In genomic region chr9:9101055-9101454, GRCm38 (mm10) we compare ENCODE assay signal across 29 mouse cellular contexts.
DNase-seq lines count a peak whose midpoint lies in the region; ATAC-seq and TF ChIP-seq lines count a peak whose summit lies in the region.
"Had no signal": no experiment of that assay in that cellular context is flagged by ENCODE, and none has a peak within 500 bp of the region (broad histone marks: within the 10 kb centered on the region; RNA-seq: fewer than 3 reads in every experiment).

No protein-coding gene starts in this region.

- POLR2A ChIA-PET in Patski (lab: Charles Lee), result interaction anchor here (0.6 kb wide), 1 partner anchor 60 kb away, joined by 3 read pairs; no protein-coding TSS in a partner anchor

- CTCF ChIA-PET in Patski (lab: Charles Lee), result interaction anchor here (1.3 to 2.4 kb wide), 2 partner anchors 125 to 137 kb away, joined by 3 to 7 read pairs; partner anchors contain the start of gene Arhgap42

- ATAC-seq in limb, embryonic 13.5 days (ENCODE audit: low FRiP score, low read depth), result peak; percentile 39; the same call in 1 of the 2 replicates
- ATAC-seq in Patski, result peak; percentile 68
- ATAC-seq: CD4-positive, CD25-positive, alpha-beta regulatory T cell, adult 4 months; forebrain, postnatal 0 days; intestine, embryonic 16.5 days had no signal

- peaks cover 6% of the 10 kb centered on the region; the same call in 1 of the 2 replicates for H3K4me1 ChIP-seq in limb, embryonic 13.5 days
- no peaks in the 10 kb centered on the region for H3K4me1 ChIP-seq in limb, embryonic 10.5 days
- H3K4me1 ChIP-seq: heart, embryonic 12.5 days; liver, embryonic 15.5 days; megakaryocyte, embryonic 14.5 days; neural tube, embryonic 13.5 days had no signal

- H3ac ChIP-seq in myocyte (ENCODE audit: control insufficient read depth, insufficient read length), result no peak overlapping the region

- no peak overlapping the region for H3K4me2 ChIP-seq in limb, embryonic 13.5 days (replicated peaks)
- peak overlapping the region; percentile 12 for H3K4me2 ChIP-seq in myocyte (ENCODE audit: low read depth)
- H3K4me2 ChIP-seq: heart, embryonic 12.5 days; liver, embryonic 15.5 days; neural tube, embryonic 13.5 days had no signal

- no peaks in the 10 kb centered on the region for H3K36me3 ChIP-seq in limb, embryonic 13.5 days
- no peaks in the 10 kb centered on the region for H3K36me3 ChIP-seq in limb, embryonic 10.5 days
- no peaks in the 10 kb centered on the region for H3K36me3 ChIP-seq in myocyte (ENCODE audit: control insufficient read depth, insufficient read depth)
- H3K36me3 ChIP-seq: heart, embryonic 12.5 days; liver, embryonic 15.5 days; neural tube, embryonic 13.5 days had no signal

- TF ChIP-seq POLR2A in myocyte (IDR thresholded peaks at IDR 0.05; ENCODE audit: insufficient read length, low read depth), result no peak

- peak; percentile 42 for DNase-seq in gastrocnemius, adult 2 months
- no peak for DNase-seq in gastrocnemius, postnatal 25 days
- DNase-seq in limb, embryonic 10.5 days (ENCODE audit: low spot score), result no peak
- DNase-seq in Patski (ENCODE audit: low read depth, low spot score), result no peak
- DNase-seq in neural tube, embryonic 10.5 days (ENCODE audit: extremely low spot score, low spot score), result no peak
- DNase-seq in cerebellum, adult 9-10 months, result no peak
- DNase-seq: adrenal gland, adult 2 months; cerebellum, adult 11-12 months; cerebellum, postnatal 14 days; forebrain, postnatal 0 days; heart, adult 18-20 months; heart, postnatal 10 days; kidney, adult 9 months; kidney, postnatal 36 days; layer of hippocampus, postnatal 36 days; liver; lung, postnatal 14 days; midbrain, embryonic 14.5 days; thymus, adult 2 months had no signal

- in situ Hi-C loops in Patski (cut with MboI; ENCODE audit: low pct_unique_long_range_greater_than_20kb), result loop anchor here (25.0 kb wide), 1 partner anchor 1914 kb away; the partner anchor contains the start of genes Dcun1d5 and Dync2h1

- intact Hi-C loops in gastrocnemius, adult 2 months (cut with DNase I), result no loop called here

- no peaks in the 10 kb centered on the region for H3K27me3 ChIP-seq in limb, embryonic 13.5 days
- H3K27me3 ChIP-seq in limb, embryonic 10.5 days (ENCODE audit: low read depth, poor library complexity, severe bottlenecking), result no peaks in the 10 kb centered on the region
- no peaks in the 10 kb centered on the region for H3K27me3 ChIP-seq in Patski
- no peaks in the 10 kb centered on the region for H3K27me3 ChIP-seq in myocyte (ENCODE audit: control insufficient read depth, insufficient read depth, insufficient read length)
- H3K27me3 ChIP-seq: heart, embryonic 12.5 days; liver, embryonic 15.5 days; megakaryocyte, embryonic 14.5 days; neural tube, embryonic 13.5 days had no signal

- no peaks in the 10 kb centered on the region for H3K9me3 ChIP-seq in limb, embryonic 13.5 days
- H3K9me3 ChIP-seq in limb, embryonic 10.5 days (replicated peaks), result no peaks in the 10 kb centered on the region
- H3K9me3 ChIP-seq: heart, embryonic 12.5 days; liver, embryonic 15.5 days; neural tube, embryonic 13.5 days had no signal

- H3K9ac ChIP-seq in limb, embryonic 13.5 days, result no peak overlapping the region
- H3K9ac ChIP-seq: forebrain, postnatal 0 days; heart, embryonic 12.5 days; liver, embryonic 15.5 days; neural tube, embryonic 13.5 days had no signal

- 70% methylated on average over 4 of the region's 4 CpGs for WGBS in limb, embryonic 13.5 days
- 93% methylated on average over 4 of the region's 4 CpGs for WGBS in limb, embryonic 10.5 days

- H3K79me2 ChIP-seq in myocyte (ENCODE audit: control insufficient read depth, insufficient read depth), result peaks cover 58% of the 10 kb centered on the region

- TF ChIP-seq CTCF in gastrocnemius, adult 2 months (IDR thresholded peaks at IDR 0.05), result no peak
- TF ChIP-seq CTCF in Patski (IDR thresholded peaks at IDR 0.05), result no peak

- H3K4me3 ChIP-seq in gastrocnemius, adult 2 months, result no peak overlapping the region
- H3K4me3 ChIP-seq in limb, embryonic 13.5 days, result no peak overlapping the region
- H3K4me3 ChIP-seq in limb, embryonic 10.5 days, result no peak overlapping the region
- H3K4me3 ChIP-seq in myocyte, result no peak overlapping the region
- H3K4me3 ChIP-seq: heart, embryonic 12.5 days; liver, embryonic 15.5 days; megakaryocyte, embryonic 14.5 days; neural tube, embryonic 13.5 days had no signal

- H3K27ac ChIP-seq in gastrocnemius, adult 2 months, result peak overlapping the region; percentile 32
- H3K27ac ChIP-seq in limb, embryonic 13.5 days, result no peak overlapping the region
- H3K27ac ChIP-seq in limb, embryonic 10.5 days, result no peak overlapping the region
- H3K27ac ChIP-seq: hindbrain, postnatal 0 days; liver, embryonic 15.5 days; neural tube, embryonic 13.5 days; stomach, postnatal 0 days had no signal

TF ChIP-seq in myocyte, 11 proteins besides CTCF, POLR2A, EP300 and RAD21:
- TF ChIP-seq CEBPB (IDR thresholded peaks at IDR 0.05; ENCODE audit: insufficient read depth, poor library complexity, severe bottlenecking), result no peak
- TF ChIP-seq MYOG (IDR thresholded peaks at IDR 0.05; ENCODE audit: control insufficient read depth in 1 of 3, insufficient read depth in 1 of 3, insufficient read length in 2 of 3, low read depth in 2 of 3), result no peak
- TF ChIP-seq TCF3 (IDR thresholded peaks at IDR 0.05; ENCODE audit: insufficient read length, low read depth), result no peak
- TF ChIP-seq USF1 (IDR thresholded peaks at IDR 0.05; ENCODE audit: low read depth), result no peak
- no peak for TF ChIP-seq TCF12 (IDR thresholded peaks at IDR 0.05; ENCODE audit: insufficient read depth, poor library complexity, severe bottlenecking)
- no peak for TF ChIP-seq E2F4 (IDR thresholded peaks at IDR 0.05; ENCODE audit: insufficient read depth)
- no peak for TF ChIP-seq MAX (IDR thresholded peaks at IDR 0.05; ENCODE audit: low read depth)
- TF ChIP-seq REST (IDR thresholded peaks at IDR 0.05; ENCODE audit: insufficient read depth, insufficient read length), result no peak
- no peak for TF ChIP-seq MYOD1 (IDR thresholded peaks at IDR 0.05; ENCODE audit: control insufficient read depth in 1 of 3, insufficient read length in 2 of 3, low read depth in 2 of 3)
- TF ChIP-seq POLR2AphosphoS2 (IDR thresholded peaks at IDR 0.05; ENCODE audit: insufficient read length, low read depth), result no peak
- no peak for TF ChIP-seq SRF (IDR thresholded peaks at IDR 0.05; ENCODE audit: control insufficient read depth, insufficient read length, low read depth)
